Mouse (Mus musculus): ENCODE results near the gene Uhrf1bp1. TPM values are rescaled to one million over a fixed set of nuclear protein-coding genes. Genes with fewer than 3 reads are reported as not detected.

Uhrf1bp1 gene
- total RNA-seq (2014; rRNA removed) (5.0 and 5.5 TPM in 2 replicates), polyA plus RNA-seq (2012; rRNA removed) (7.0 and 7.2 TPM in 2 replicates)

DNA sequence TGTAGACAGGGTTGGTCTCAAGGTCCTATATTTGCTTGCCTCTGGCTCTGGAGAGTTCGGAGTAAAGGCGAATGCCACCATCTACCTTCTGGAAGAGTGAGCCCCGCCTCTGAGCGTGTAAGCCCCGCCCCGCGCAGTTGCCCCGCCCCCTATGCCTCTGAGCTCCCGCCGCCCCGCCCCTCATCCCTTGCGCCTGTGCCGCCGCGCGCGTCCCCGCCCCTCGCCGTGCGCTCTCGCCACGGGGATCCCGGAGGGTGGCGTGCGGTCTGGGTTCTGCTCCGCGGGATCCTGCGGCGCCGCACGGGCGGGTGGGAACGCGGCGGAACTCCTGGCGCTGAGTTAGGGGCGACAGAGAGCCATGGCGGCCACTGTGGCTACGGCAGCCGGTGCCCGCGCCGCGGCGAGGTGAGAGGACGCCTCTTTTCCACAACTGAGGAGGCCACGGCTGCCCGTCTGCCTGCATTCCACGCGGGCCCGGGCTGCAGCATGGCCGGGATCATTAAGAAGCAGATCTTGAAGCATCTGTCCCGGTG lies at the start of gene Uhrf1bp1:
Gene Uhrf1bp1, plus strand, starts transcription at position 177 of the 533 bp plus-strand sequence.
- Histone ChIP-seq H3K27ac (replicated peaks; ENCODE audit: insufficient read depth, low read depth, low read length) (peak within 1 kb of the TSS; percentile 63), H3K9ac (ENCODE audit: low read depth, low read length) (peak within 1 kb of the TSS; percentile 92), H3K27me3 (ENCODE audit: control insufficient read depth, insufficient read depth, low read length) (no peaks in the 10 kb centered on the region), H3K36me3 (ENCODE audit: control insufficient read depth, insufficient read depth, low read length) (peaks cover 7% of the 10 kb centered on the region; the same call in 1 of the 2 replicates), H3K79me2 (ENCODE audit: control insufficient read depth, insufficient read depth, low read length) (peaks cover 8% of the 10 kb centered on the region; the same call in 1 of the 2 replicates), H3K4me3 (ENCODE audit: insufficient read depth, low read depth, low read length) (peak within 1 kb of the TSS; percentile 81), H3K4me1 (ENCODE audit: control insufficient read depth, insufficient read depth, low read length) (peaks cover 10% of the 10 kb centered on the region)
- TF ChIP-seq CTCF (IDR thresholded peaks at IDR 0.05; ENCODE audit: low read depth, low read length) (no peak), POLR2A (IDR thresholded peaks at IDR 0.05; ENCODE audit: extremely low read depth, insufficient read depth, low read length) (peak; percentile 59; the same call in 1 of the 2 replicates)
- under 1% methylated on average over 54 of the region's 54 CpGs for WGBS
- peak; percentile 51 for DNase-seq (ENCODE audit: extremely low read depth, low read depth, low spot score)

DNA sequence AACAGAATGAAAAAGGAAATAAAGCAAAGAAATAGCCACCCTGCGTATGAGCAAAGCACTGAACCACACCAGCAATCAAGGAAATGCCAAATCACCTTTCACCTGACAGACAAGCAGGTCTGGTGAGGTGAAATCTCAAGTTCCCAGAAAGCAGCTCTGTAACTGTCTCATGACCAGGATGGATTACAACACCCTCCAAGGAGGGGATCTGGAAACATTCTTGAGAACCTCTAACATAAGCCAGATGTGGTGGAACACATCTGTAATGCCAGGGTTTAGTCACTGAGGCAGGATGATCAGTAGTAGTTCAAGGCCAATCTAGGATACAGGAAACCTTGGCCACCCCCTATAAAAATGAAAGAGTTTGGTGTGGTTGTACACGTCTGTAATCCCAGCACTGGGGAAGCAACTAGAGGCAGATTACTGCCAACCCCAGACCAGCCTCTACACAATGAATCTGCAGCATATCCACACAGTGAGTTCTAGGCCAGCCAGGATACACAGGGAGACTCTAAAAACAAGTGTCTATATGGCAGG lies 48.6 kb upstream of the Uhrf1bp1 start:
- no peak for TF ChIP-seq POLR2A (IDR thresholded peaks at IDR 0.05; ENCODE audit: extremely low read depth, insufficient read depth, low read length)
- no peaks in the 10 kb centered on the region; the same call in 1 of the 2 replicates for H3K36me3 ChIP-seq (ENCODE audit: control insufficient read depth, insufficient read depth, low read length)
- 19% methylated on average over 2 of the region's 2 CpGs for WGBS
- no peak overlapping the region for H3K4me3 ChIP-seq (ENCODE audit: insufficient read depth, low read depth, low read length)
- H3K4me1 ChIP-seq (ENCODE audit: control insufficient read depth, insufficient read depth, low read length) = peaks cover 64% of the 10 kb centered on the region
- no peak overlapping the region for H3K9ac ChIP-seq (ENCODE audit: low read depth, low read length)
- H3K27ac ChIP-seq (replicated peaks; ENCODE audit: insufficient read depth, low read depth, low read length) = peak overlapping the region; percentile 39
- no peaks in the 10 kb centered on the region for H3K27me3 ChIP-seq (ENCODE audit: control insufficient read depth, insufficient read depth, low read length)
- peak; percentile 46 for DNase-seq (ENCODE audit: extremely low read depth, low read depth, low spot score)
- peaks cover 66% of the 10 kb centered on the region for H3K79me2 ChIP-seq (ENCODE audit: control insufficient read depth, insufficient read depth, low read length)

DNA sequence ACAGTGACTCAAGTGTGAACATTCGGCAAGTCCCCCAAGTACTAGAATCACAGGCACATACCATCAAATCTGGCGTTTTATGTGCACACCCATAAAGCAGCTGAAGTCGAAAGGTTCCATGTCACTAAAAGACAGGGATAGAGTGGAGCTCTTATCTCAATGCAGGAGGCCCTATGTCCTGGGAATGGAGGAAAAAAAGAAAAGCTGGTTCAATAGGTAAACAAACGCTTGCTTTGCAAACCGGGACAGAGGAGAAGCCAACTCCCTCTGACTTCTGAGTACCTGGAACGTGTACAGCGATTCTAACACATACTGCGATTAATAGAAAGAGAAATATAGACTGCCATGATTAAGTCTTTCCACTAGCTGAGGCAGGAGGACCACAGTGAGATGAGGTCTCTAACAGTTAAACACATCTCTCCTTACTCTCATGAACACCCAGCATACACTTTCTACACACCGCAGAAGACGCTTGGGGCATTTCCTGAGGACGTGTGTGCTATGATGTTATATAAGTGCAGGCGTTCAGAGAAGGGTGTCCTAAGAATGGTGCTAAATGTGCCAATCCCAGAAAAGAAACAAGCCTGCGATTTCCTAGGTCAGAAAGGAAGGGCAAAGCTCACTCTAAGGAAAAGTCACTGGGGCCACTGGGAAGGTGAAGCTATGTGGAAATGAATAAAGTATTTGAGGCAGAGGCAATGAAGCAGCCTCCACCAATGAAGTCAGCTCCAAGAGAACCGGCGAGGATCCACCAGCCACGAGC lies 45.5 kb upstream of the Uhrf1bp1 start:
- Histone ChIP-seq H3K4me1 (ENCODE audit: control insufficient read depth, insufficient read depth, low read length) (peaks cover 56% of the 10 kb centered on the region), H3K36me3 (ENCODE audit: control insufficient read depth, insufficient read depth, low read length) (no peaks in the 10 kb centered on the region; the same call in 1 of the 2 replicates), H3K27ac (replicated peaks; ENCODE audit: insufficient read depth, low read depth, low read length) (peak overlapping the region; percentile 74), H3K9ac (ENCODE audit: low read depth, low read length) (no peak overlapping the region), H3K27me3 (ENCODE audit: control insufficient read depth, insufficient read depth, low read length) (no peaks in the 10 kb centered on the region), H3K79me2 (ENCODE audit: control insufficient read depth, insufficient read depth, low read length) (peaks cover 60% of the 10 kb centered on the region), H3K4me3 (ENCODE audit: insufficient read depth, low read depth, low read length) (no peak overlapping the region; the same call in 1 of the 2 replicates)
- TF ChIP-seq POLR2A (IDR thresholded peaks at IDR 0.05; ENCODE audit: extremely low read depth, insufficient read depth, low read length) (no peak), CTCF (IDR thresholded peaks at IDR 0.05; ENCODE audit: low read depth, low read length) (no peak)
- peak; percentile 73 for DNase-seq (ENCODE audit: extremely low read depth, low read depth, low spot score)
- 27% methylated on average over 16 of the region's 16 CpGs for WGBS

DNA sequence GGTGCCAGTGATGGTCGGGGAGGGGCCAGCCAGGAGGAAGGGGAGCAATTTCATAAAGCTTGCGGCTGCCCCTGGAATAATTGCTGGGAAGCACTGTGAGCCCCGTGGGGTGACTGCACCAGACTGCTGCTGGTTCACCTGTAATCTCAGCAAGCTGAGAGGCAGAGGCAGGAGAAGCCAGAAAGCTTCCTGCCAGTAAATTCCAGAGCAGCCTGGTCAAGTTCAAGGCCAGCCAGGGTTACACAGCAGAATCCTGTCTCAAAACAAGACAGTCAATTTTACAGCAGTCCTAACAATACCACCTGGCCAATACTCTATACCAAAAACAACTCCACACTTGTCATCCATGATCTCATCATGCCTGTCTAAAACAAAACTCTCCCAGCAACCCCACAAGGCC lies 44.3 kb upstream of the Uhrf1bp1 start:
- peak overlapping the region; percentile 74 for H3K27ac ChIP-seq (replicated peaks; ENCODE audit: insufficient read depth, low read depth, low read length)
- H3K27me3 ChIP-seq (ENCODE audit: control insufficient read depth, insufficient read depth, low read length) = no peaks in the 10 kb centered on the region
- H3K4me3 ChIP-seq (ENCODE audit: insufficient read depth, low read depth, low read length) = no peak overlapping the region
- peaks cover 63% of the 10 kb centered on the region for H3K79me2 ChIP-seq (ENCODE audit: control insufficient read depth, insufficient read depth, low read length)
- H3K36me3 ChIP-seq (ENCODE audit: control insufficient read depth, insufficient read depth, low read length) = no peaks in the 10 kb centered on the region; the same call in 1 of the 2 replicates
- H3K4me1 ChIP-seq (ENCODE audit: control insufficient read depth, insufficient read depth, low read length) = peaks cover 48% of the 10 kb centered on the region
- no peak overlapping the region for H3K9ac ChIP-seq (ENCODE audit: low read depth, low read length)
- DNase-seq (ENCODE audit: extremely low read depth, low read depth, low spot score) = peak; percentile 81
- WGBS = 36% methylated on average over 3 of the region's 3 CpGs
- TF ChIP-seq CTCF (IDR thresholded peaks at IDR 0.05; ENCODE audit: low read depth, low read length) = no peak
- TF ChIP-seq POLR2A (IDR thresholded peaks at IDR 0.05; ENCODE audit: extremely low read depth, insufficient read depth, low read length) = no peak

DNA sequence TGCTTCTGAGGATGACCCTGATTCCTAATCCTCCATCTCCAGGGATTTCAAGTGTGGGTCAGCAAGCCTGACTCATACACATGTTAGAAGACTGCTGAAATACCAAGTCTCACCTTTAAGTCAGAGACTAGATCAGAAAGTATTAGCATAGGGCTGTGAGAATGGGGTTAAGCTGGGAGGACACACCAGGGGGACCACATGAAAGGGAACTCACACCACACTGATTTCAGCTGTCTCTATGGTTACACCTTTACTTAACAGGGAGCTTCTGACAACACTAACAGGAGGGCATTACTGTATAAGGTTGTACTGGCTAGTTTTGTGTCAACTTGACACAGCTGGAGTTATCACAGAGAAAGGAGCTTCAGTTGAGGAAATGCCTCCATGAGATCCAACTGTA lies 41.6 kb upstream of the Uhrf1bp1 start:
- H3K4me1 ChIP-seq (ENCODE audit: control insufficient read depth, insufficient read depth, low read length) = peaks cover 50% of the 10 kb centered on the region
- no peaks in the 10 kb centered on the region for H3K27me3 ChIP-seq (ENCODE audit: control insufficient read depth, insufficient read depth, low read length)
- no peak for TF ChIP-seq CTCF (IDR thresholded peaks at IDR 0.05; ENCODE audit: low read depth, low read length)
- no peak for TF ChIP-seq POLR2A (IDR thresholded peaks at IDR 0.05; ENCODE audit: extremely low read depth, insufficient read depth, low read length)
- no peak for DNase-seq (ENCODE audit: extremely low read depth, low read depth, low spot score)
- H3K9ac ChIP-seq (ENCODE audit: low read depth, low read length) = no peak overlapping the region
- no peak overlapping the region for H3K27ac ChIP-seq (replicated peaks; ENCODE audit: insufficient read depth, low read depth, low read length)
- H3K4me3 ChIP-seq (ENCODE audit: insufficient read depth, low read depth, low read length) = no peak overlapping the region
- no peaks in the 10 kb centered on the region; the same call in 1 of the 2 replicates for H3K36me3 ChIP-seq (ENCODE audit: control insufficient read depth, insufficient read depth, low read length)
- peaks cover 67% of the 10 kb centered on the region for H3K79me2 ChIP-seq (ENCODE audit: control insufficient read depth, insufficient read depth, low read length)

All from liver, adult 2 months (tissue).